Mouse (Mus musculus) forebrain, embryonic 13.5 days (tissue): ENCODE results near the gene Carmil1. TPM values are rescaled to one million over a fixed set of nuclear protein-coding genes. Genes with fewer than 3 reads are reported as not detected.

Source experiments
- ATAC-seq: fragments of 200-750 bp; cut with Nextera tagmentation; 2 replicates; pipeline ENCODE4 v1.8.0; 2017
- H3K27ac ChIP-seq: fragments of 300-500 bp; sonication (generic); 2 replicates; pipeline ENCODE4 v1.5.1; 2015; ENCODE audit warnings: inconsistent platforms, mild to moderate bottlenecking, moderate library complexity
- H3K27me3 ChIP-seq: fragments of 300-500 bp; sonication (generic); 2 replicates; pipeline ENCODE4 v1.6.1; 2015; ENCODE audit warnings: mild to moderate bottlenecking, inconsistent platforms
- H3K36me3 ChIP-seq: fragments of 300-500 bp; sonication (generic); 2 replicates; pipeline ENCODE4 v1.6.1; 2015; ENCODE audit warnings: mild to moderate bottlenecking, inconsistent platforms; ENCODE audit not compliant: poor library complexity, severe bottlenecking
- H3K4me1 ChIP-seq: fragments of 300-500 bp; sonication (generic); 2 replicates; pipeline ENCODE4 v1.6.1; 2015; ENCODE audit warnings: inconsistent platforms
- H3K4me2 ChIP-seq: fragments of 300-500 bp; sonication (generic); 2 replicates; pipeline ENCODE4 v1.6.1; 2015; ENCODE audit warnings: inconsistent platforms, mild to moderate bottlenecking, moderate library complexity
- H3K4me3 ChIP-seq: fragments of 300-500 bp; sonication (generic); 2 replicates; pipeline ENCODE4 v1.5.1; 2015; ENCODE audit warnings: mild to moderate bottlenecking, inconsistent platforms
- H3K9ac ChIP-seq: fragments of 300-500 bp; sonication (generic); 2 replicates; pipeline ENCODE4 v1.6.1; 2015; ENCODE audit warnings: mild to moderate bottlenecking, inconsistent platforms
- H3K9me3 ChIP-seq: fragments of 300-500 bp; sonication (generic); replicated peaks from 2 replicates; pipeline ENCODE4 v1.6.1; 2016; ENCODE audit warnings: inconsistent platforms
- WGBS: fragments of 180-500 bp; shearing (Covaris S2); methylation state at CpG from one replicate; pipeline ENCODE4 v1.1.7; 2015; 5-methylcytosine and 5-hydroxymethylcytosine counted together
- polyA plus RNA-seq: library from polyadenylated mRNA; unstranded; fragments of >200 nt; fragmentation: Nextera tagmentation; extraction: Ambion mirVana; gene quantifications from 2 replicates; pipeline ENCODE4 v1.2.1, GENCODE M21; 2015

The Carmil1 gene
- polyA plus RNA-seq, 1 experiment from 2014 or later: 20.6 TPM

DNA sequence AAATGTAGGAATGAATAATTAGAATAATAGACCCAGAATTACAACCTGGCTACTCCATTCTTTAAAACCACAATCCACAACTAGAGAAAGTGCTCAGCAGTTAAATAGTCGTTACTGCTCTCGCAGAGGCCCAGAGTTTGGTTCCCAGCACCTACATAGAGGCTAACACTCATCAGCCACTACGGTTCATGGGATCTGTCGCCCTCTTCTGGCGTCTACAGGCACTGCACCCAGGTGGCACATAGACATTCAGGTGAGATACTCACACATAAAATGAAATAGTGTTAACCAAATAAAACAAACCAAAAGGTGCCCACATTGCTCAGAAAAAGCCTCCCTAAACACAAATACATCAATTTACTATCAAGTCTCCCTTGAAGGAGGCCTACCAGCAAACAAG is 86.6 kb downstream of the Carmil1 start:
- Histone ChIP-seq H3K4me1 (peaks cover 7% of the 10 kb centered on the region), H3K27me3 (no peaks in the 10 kb centered on the region), H3K9me3 (no peaks in the 10 kb centered on the region; the same call in 1 of the 2 replicates), H3K4me2 (no peak overlapping the region), H3K4me3 (no peak overlapping the region), H3K27ac (no peak overlapping the region), H3K9ac (no peak overlapping the region), H3K36me3 (no peaks in the 10 kb centered on the region)
- no peak for ATAC-seq
- WGBS: 89% methylated on average over 5 of the region's 5 CpGs

DNA sequence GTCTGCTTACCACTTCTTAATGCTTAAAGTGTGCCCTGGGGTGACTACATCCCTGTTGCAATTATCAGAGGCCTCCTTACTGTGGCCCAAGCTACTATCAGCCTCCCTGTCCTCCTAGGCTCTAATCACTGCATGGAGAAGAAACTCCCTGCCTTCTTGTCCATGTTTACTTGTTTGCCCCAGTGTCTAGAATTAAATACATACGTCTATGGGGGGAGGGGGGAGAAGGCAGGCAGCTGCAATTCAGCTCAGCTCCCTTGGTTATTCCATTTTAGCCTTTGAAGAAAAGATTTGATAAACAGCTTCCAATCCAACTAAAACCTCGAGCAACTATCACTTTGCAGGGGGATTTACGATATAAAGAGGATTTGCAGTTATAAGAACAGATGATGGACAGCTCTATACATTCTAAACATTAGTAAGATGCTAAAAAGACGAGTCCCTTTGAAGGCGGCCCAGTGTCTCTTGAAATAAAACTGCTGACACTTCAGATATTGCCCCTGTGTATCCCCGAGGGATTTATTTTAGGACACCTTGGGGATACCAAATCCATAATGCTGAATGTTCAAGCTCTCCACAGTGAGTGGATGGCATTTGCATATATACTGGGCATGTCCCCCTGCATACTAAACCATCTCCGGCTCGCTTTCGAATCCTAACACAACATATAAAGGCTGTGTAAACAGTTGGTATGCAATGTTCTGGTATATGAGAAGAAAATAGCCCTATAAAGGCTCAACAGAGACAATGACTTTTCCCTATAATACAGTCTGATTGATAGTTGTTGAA is 89.5 kb downstream of the Carmil1 start:
- Histone ChIP-seq H3K4me1 (0 out of 2 replicates have a peak, but pooled peaks cover 4% of the 10 kb centered on the region), H3K9ac (no peak overlapping the region), H3K9me3 (no peaks in the 10 kb centered on the region; the same call in 1 of the 2 replicates), H3K27me3 (no peaks in the 10 kb centered on the region), H3K27ac (no peak overlapping the region), H3K4me2 (no peak overlapping the region), H3K4me3 (no peak overlapping the region), H3K36me3 (no peaks in the 10 kb centered on the region)
- WGBS: 74% methylated on average over 9 of the region's 9 CpGs
- no peak for ATAC-seq

DNA sequence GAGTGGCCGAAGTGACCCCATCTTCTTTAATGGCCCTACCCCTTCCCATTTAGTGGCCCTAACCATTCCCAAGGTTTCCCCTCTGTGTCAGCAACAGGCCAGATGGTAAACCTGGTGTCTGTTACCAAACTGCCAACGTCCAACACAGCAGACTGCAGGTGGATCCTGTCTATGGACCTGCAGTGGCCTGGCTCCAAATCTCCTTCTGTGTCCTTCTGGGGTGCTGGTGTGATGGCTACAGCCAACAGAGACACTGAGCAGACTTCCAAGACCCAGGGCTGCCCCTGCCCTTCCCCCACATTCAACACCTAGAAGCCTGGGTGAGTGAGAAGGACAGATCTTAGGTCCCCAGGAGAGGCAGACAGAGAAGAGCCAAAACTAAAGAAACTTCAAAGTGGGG is 93.6 kb downstream of the Carmil1 start:
- H3K9ac ChIP-seq: no peak overlapping the region
- no peak overlapping the region for H3K4me3 ChIP-seq
- H3K4me1 ChIP-seq: peaks cover 9% of the 10 kb centered on the region; the same call in 1 of the 2 replicates
- H3K27ac ChIP-seq: no peak overlapping the region
- ATAC-seq: no peak
- WGBS: 81% methylated on average over 2 of the region's 2 CpGs
- no peaks in the 10 kb centered on the region for H3K36me3 ChIP-seq
- no peak overlapping the region for H3K4me2 ChIP-seq
- no peaks in the 10 kb centered on the region for H3K27me3 ChIP-seq
- no peaks in the 10 kb centered on the region for H3K9me3 ChIP-seq

DNA sequence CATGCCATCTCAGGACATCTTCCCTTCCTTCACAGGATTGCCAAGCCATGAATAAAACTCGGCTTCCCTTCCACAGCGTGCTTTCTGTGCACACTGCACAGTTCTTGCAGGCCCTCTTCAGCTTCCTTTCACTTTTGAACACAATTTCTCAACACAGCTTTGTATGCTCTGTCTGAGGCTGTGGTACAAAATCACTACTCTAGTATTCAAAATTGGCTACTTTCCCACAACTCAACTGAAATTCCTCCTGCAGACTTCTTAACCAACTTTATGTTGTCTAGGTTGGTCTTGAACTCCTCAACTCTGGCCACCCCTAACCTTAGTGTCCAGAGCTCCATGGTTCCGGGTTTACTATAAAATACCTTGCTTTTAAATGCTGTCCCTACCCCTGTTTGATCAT is 95.0 kb downstream of the Carmil1 start:
- no peaks in the 10 kb centered on the region for H3K36me3 ChIP-seq
- H3K9ac ChIP-seq: no peak overlapping the region
- WGBS: 92% methylated on average over 3 of the region's 3 CpGs
- H3K4me3 ChIP-seq: no peak overlapping the region
- ATAC-seq: no peak
- H3K4me2 ChIP-seq: no peak overlapping the region
- H3K9me3 ChIP-seq: no peaks in the 10 kb centered on the region
- no peak overlapping the region for H3K27ac ChIP-seq
- peaks cover 5% of the 10 kb centered on the region; the same call in 1 of the 2 replicates for H3K4me1 ChIP-seq
- H3K27me3 ChIP-seq: no peaks in the 10 kb centered on the region

DNA sequence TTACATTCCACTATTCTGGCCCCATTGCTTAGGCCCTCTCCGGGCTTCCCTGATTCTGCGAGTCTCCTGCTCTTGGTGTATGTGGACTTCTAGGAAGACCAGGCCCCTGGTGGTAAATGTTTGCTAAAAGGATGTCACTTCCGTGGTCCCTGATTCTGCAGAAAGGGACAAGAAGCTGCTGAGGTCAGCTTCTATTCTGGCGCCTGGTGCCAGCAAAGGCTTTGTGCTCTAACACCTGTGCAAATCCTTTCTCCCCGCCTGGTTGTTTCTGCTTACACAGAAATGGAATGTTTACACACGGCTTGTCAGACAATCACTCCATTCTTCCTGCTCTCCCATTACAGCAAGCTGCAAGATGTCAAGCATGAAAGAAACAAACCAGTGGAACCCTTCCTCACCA is 97.7 kb downstream of the Carmil1 start:
- 47% methylated on average over 6 of the region's 6 CpGs for WGBS
- Histone ChIP-seq H3K4me1 (peaks cover 5% of the 10 kb centered on the region; the same call in 1 of the 2 replicates), H3K9ac (no peak overlapping the region), H3K27ac (no peak overlapping the region), H3K4me3 (no peak overlapping the region), H3K4me2 (no peak overlapping the region), H3K27me3 (no peaks in the 10 kb centered on the region), H3K36me3 (no peaks in the 10 kb centered on the region), H3K9me3 (no peaks in the 10 kb centered on the region)
- ATAC-seq: no peak

DNA sequence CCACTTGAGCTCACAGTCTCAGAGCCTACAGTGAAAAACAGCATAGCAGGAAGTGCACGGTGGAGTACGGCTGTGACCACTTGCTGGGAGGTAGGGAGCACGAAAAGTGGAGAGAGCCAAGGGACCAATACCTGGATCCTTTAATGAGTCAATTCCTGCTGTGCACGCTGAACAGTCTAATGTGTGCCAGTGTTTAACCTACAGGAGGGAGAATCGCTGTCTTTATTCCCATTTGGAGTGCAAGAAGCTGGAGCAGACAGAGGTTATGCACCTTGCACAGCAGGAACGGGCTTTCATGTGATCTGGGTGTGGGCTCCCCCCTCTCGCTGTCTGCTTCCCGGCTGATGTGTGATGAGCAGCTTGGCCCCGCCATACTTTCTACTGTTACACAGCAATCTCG is 101.1 kb downstream of the Carmil1 start:
- no peak overlapping the region for H3K4me3 ChIP-seq
- no peak for ATAC-seq
- WGBS: 84% methylated on average over 10 of the region's 10 CpGs

DNA sequence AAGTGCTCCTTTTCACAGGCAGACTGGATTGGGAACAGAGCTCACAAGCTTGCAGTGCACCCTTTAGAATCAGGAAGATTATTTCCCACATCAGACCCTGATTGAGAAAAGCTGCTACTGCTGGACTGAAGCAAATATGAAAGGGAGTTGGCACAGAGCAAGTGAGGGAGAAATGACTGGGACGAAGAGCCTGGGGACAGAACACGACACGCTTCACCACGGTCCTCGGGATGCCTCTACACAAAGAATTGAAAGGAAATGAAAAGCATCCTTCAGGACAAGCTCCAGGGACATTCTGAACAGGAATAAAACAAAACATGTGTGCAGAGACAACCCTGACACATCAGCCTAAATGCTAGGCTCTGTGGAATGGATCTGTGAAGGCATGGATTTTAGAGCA is 103.0 kb downstream of the Carmil1 start:
- Histone ChIP-seq H3K36me3 (no peaks in the 10 kb centered on the region), H3K4me3 (no peak overlapping the region)

More for the DNA sequence above, 101.1 kb downstream of the Carmil1 start:
- H3K36me3 ChIP-seq: no peaks in the 10 kb centered on the region
- peaks cover 5% of the 10 kb centered on the region; the same call in 1 of the 2 replicates for H3K4me1 ChIP-seq
- no peak overlapping the region for H3K9ac ChIP-seq
- no peak overlapping the region for H3K4me2 ChIP-seq
- no peaks in the 10 kb centered on the region for H3K27me3 ChIP-seq
- no peaks in the 10 kb centered on the region for H3K9me3 ChIP-seq
- no peak overlapping the region for H3K27ac ChIP-seq

DNA sequence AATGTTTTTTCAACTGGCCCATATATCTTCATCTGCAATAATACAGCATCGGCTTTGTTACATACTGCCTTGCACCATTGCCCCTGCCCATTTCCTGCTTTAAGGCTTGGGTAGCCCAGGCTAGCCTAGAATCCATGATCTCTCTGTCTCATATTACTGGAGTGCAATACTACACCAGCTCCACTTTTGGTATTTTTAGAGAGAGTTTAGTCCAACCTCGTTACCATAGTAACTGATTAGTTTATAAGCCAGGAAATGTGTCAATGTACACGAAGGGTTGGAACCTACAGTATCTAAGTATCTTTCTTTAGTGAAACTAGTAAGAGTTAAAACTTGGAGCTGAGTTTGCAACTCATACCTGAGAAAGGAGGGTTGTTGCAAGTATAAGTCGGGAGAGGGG is 103.8 kb downstream of the Carmil1 start:
- no peak overlapping the region for H3K27ac ChIP-seq
- no peak overlapping the region for H3K9ac ChIP-seq
- no peaks in the 10 kb centered on the region for H3K36me3 ChIP-seq
- H3K9me3 ChIP-seq: no peaks in the 10 kb centered on the region
- no peak for ATAC-seq
- WGBS: 79% methylated on average over 4 of the region's 4 CpGs
- no peaks in the 10 kb centered on the region for H3K4me1 ChIP-seq
- H3K4me3 ChIP-seq: no peak overlapping the region
- no peak overlapping the region for H3K4me2 ChIP-seq
- H3K27me3 ChIP-seq: no peaks in the 10 kb centered on the region

More for the DNA sequence above, 103.0 kb downstream of the Carmil1 start:
- WGBS: 66% methylated on average over 5 of the region's 5 CpGs
- Histone ChIP-seq H3K9ac (no peak overlapping the region), H3K27ac (no peak overlapping the region), H3K4me2 (no peak overlapping the region), H3K9me3 (no peaks in the 10 kb centered on the region), H3K4me1 (no peaks in the 10 kb centered on the region; the same call in 1 of the 2 replicates), H3K27me3 (no peaks in the 10 kb centered on the region)
- no peak for ATAC-seq

DNA sequence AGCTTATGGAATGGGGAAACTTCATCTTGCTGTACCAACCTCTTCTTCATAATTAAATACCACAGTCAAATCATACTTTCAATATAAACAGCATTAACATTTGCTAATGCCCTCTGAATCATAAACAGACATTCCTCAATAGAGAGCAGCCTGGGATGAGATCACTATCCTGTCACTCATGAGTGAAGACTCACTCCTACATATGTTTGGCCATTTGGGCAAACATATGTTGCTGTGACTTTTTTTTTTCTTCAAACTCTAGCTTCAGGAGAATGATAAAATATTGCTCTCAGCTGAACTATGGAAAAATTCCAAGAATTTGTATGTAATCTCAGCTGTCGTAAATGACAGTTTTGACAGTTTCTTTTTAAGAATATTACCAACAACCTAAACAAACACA is 110.9 kb downstream of the Carmil1 start:
- ATAC-seq: peak; percentile 65; the same call in 1 of the 2 replicates
- 83% methylated on average over 1 of the region's 1 CpGs for WGBS

DNA sequence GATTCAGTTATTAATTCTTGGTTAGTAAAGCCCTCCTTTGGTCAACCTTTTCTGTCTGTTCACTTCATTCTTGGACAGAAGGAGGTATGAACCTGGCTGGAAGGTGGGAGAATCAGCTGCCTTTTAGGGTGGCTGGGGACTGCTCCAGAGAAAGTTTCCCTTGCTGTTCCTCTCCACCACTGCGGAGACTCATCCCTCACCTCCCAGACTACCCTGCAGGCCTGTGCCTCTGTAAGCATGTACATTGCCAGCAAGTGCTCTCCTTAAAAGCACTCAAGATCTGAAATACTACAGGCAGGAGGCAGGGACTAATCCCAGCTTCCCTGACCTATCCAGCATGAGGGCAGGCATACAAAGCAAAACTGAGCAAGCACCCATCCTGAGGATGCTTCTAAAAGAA is 117.2 kb downstream of the Carmil1 start:
- 97% methylated on average over 1 of the region's 1 CpGs for WGBS
- H3K9me3 ChIP-seq: no peaks in the 10 kb centered on the region
- no peak overlapping the region for H3K4me3 ChIP-seq
- 0 out of 2 replicates have a peak, but pooled peaks cover 2% of the 10 kb centered on the region for H3K4me1 ChIP-seq
- no peak overlapping the region for H3K9ac ChIP-seq
- H3K27me3 ChIP-seq: no peaks in the 10 kb centered on the region
- no peak for ATAC-seq
- H3K36me3 ChIP-seq: no peaks in the 10 kb centered on the region
- no peak overlapping the region for H3K4me2 ChIP-seq
- no peak overlapping the region for H3K27ac ChIP-seq

More for the DNA sequence above, 110.9 kb downstream of the Carmil1 start:
- Histone ChIP-seq H3K27ac (no peak overlapping the region), H3K27me3 (no peaks in the 10 kb centered on the region), H3K4me3 (no peak overlapping the region), H3K36me3 (no peaks in the 10 kb centered on the region), H3K4me2 (no peak overlapping the region), H3K9ac (no peak overlapping the region), H3K9me3 (no peaks in the 10 kb centered on the region), H3K4me1 (0 out of 2 replicates have a peak, but pooled peaks cover 2% of the 10 kb centered on the region)

DNA sequence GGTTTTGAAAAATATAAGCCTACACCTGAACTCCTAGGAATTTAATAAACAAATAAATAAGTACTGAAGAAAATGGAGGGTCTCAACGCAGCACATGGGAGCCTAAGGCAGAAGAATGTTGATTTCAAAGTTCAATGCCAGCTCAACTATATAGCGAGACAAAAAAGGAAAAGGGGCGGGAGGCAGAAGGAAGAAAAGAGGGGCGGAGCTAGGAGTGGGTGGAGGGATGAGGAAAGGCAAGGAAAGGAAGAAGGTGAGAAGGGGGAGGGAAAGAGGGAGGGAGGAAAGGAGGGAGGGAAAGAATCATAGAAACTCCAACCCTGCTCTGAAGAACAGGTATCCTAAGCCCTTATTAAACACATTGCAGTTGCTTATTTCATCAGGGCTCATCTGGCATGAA is 119.5 kb downstream of the Carmil1 start:
- no peaks in the 10 kb centered on the region for H3K27me3 ChIP-seq

DNA sequence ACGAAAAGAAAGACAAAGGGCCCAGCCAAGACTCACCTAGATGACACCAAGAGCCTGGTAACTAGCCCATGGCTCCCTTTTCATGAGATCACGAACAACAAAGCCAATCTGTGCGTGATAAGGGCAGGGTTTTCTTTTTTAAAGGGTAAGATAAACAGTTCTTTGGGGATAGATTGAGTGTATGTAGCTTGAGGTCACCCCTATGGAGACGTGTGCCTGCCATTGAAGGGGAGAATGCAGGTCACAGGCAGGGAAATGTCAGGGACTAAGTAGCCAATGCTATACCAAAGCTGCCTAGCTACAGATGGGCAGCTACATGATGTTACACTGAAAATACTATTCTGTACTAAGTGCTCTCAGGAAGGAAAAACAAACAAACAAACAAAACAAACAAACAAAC is 120.6 kb downstream of the Carmil1 start:
- Histone ChIP-seq H3K4me1 (peaks cover 4% of the 10 kb centered on the region), H3K36me3 (no peaks in the 10 kb centered on the region), H3K9ac (no peak overlapping the region), H3K9me3 (no peaks in the 10 kb centered on the region), H3K27me3 (no peaks in the 10 kb centered on the region), H3K4me2 (no peak overlapping the region), H3K27ac (no peak overlapping the region), H3K4me3 (no peak overlapping the region)
- no peak for ATAC-seq
- 80% methylated on average over 4 of the region's 4 CpGs for WGBS

More for the DNA sequence above, 119.5 kb downstream of the Carmil1 start:
- Histone ChIP-seq H3K27ac (no peak overlapping the region), H3K9ac (no peak overlapping the region), H3K4me3 (no peak overlapping the region), H3K36me3 (no peaks in the 10 kb centered on the region), H3K9me3 (no peaks in the 10 kb centered on the region), H3K4me1 (no peaks in the 10 kb centered on the region), H3K4me2 (no peak overlapping the region)
- no peak for ATAC-seq
- WGBS: 88% methylated on average over 4 of the region's 4 CpGs
